Comparison of ENCODE assay signal across 22 mouse cellular contexts in the genomic region with DNA sequence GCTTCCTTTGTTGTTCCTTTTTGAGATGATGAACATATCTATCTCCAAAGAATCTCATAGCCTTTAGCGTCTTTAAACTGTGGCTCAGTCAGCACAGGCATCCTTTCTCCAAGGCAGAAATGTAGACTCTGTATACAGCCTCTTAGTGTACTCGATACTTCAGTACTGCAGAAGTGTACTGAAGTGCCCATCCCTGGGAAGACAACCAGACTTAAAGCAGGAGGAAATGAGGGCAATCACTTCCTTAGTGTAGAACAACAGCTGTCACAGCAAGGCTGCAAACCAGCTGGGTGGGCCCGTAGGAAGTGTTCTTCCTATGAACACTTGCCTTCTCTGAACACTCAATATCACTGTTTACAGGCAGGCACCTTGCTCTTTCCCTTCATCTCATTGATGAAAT.
DNase-seq lines count a peak whose midpoint lies in the region; ATAC-seq and TF ChIP-seq lines count a peak whose summit lies in the region.
"Had no signal": no experiment of that assay in that cellular context is flagged by ENCODE, and none has a peak within 500 bp of the region (broad histone marks: within the 10 kb centered on the region; RNA-seq: fewer than 3 reads in every experiment).

No protein-coding gene starts in this region.

- no peak for TF ChIP-seq POLR2A in bone marrow macrophage, adult 2 months (IDR thresholded peaks at IDR 0.05; ENCODE audit: borderline replicate concordance, low read depth, low read length)

- H3K4me1 ChIP-seq in midbrain, embryonic 11.5 days (ENCODE audit: control insufficient read depth, insufficient read depth, low read length) = no peaks in the 10 kb centered on the region
- no peaks in the 10 kb centered on the region for H3K4me1 ChIP-seq in midbrain, postnatal 0 days (ENCODE audit: insufficient read depth, low read length)
- H3K4me1 ChIP-seq in ES-E14 (ENCODE audit: control insufficient read depth in 2 of 2, insufficient read depth in 2 of 2, low read length in 2 of 2, poor library complexity in 1 of 2) = no peaks in the 10 kb centered on the region
- peaks cover 30% of the 10 kb centered on the region for H3K4me1 ChIP-seq in bone marrow macrophage, adult 2 months (ENCODE audit: control insufficient read depth, insufficient read depth, low read length)
- H3K4me1 ChIP-seq: embryonic facial prominence, embryonic 12.5 days; embryonic facial prominence, embryonic 15.5 days; hindbrain, embryonic 12.5 days; hindbrain, embryonic 15.5 days had no signal

- WGBS in midbrain, embryonic 11.5 days = 84% methylated on average over 3 of the region's 3 CpGs
- 92% methylated on average over 3 of the region's 3 CpGs for WGBS in midbrain, postnatal 0 days

- no peak overlapping the region for H3K27ac ChIP-seq in midbrain, embryonic 11.5 days (ENCODE audit: low read depth, low read length)
- no peak overlapping the region for H3K27ac ChIP-seq in midbrain, postnatal 0 days (ENCODE audit: low read depth, low read length)
- H3K27ac ChIP-seq in ES-E14 (ENCODE audit: insufficient read depth, low read depth, low read length, poor library complexity, severe bottlenecking) = no peak overlapping the region
- peak overlapping the region; percentile 70 for H3K27ac ChIP-seq in bone marrow macrophage, adult 2 months (ENCODE audit: insufficient read depth, low read depth, low read length)
- H3K27ac ChIP-seq: embryonic facial prominence, embryonic 12.5 days; embryonic facial prominence, embryonic 15.5 days; hindbrain, embryonic 12.5 days; hindbrain, embryonic 15.5 days had no signal

- no peak overlapping the region for H3K4me3 ChIP-seq in midbrain, embryonic 11.5 days (ENCODE audit: low read depth, low read length)
- H3K4me3 ChIP-seq in midbrain, postnatal 0 days (ENCODE audit: low read depth, low read length) = no peak overlapping the region
- H3K4me3 ChIP-seq in ES-E14 (ENCODE audit: insufficient read depth in 1 of 2, low read depth in 1 of 2, low read length in 2 of 2, poor library complexity in 1 of 2, severe bottlenecking in 1 of 2) = no peak overlapping the region
- no peak overlapping the region for H3K4me3 ChIP-seq in bone marrow macrophage, adult 2 months (ENCODE audit: insufficient read depth, low read length)
- H3K4me3 ChIP-seq: embryonic facial prominence, embryonic 12.5 days; embryonic facial prominence, embryonic 15.5 days; hindbrain, embryonic 12.5 days; hindbrain, embryonic 15.5 days had no signal

- no peaks in the 10 kb centered on the region for H3K36me3 ChIP-seq in midbrain, embryonic 11.5 days (ENCODE audit: control insufficient read depth, insufficient read depth, low read length)
- no peaks in the 10 kb centered on the region for H3K36me3 ChIP-seq in midbrain, postnatal 0 days (ENCODE audit: insufficient read depth, low read length)
- no peaks in the 10 kb centered on the region for H3K36me3 ChIP-seq in ES-E14 (ENCODE audit: control insufficient read depth, insufficient read depth, low read length, poor library complexity, severe bottlenecking)
- H3K36me3 ChIP-seq: embryonic facial prominence, embryonic 12.5 days; embryonic facial prominence, embryonic 15.5 days; hindbrain, embryonic 12.5 days; hindbrain, embryonic 15.5 days had no signal

- in situ Hi-C loops in ES-E14 (cut with MboI; ENCODE audit: low sequenced_read_pairs in 2 of 2, unreplicated experiment in 2 of 2) = no loop called here

- no peak overlapping the region for H3K9ac ChIP-seq in midbrain, embryonic 11.5 days (ENCODE audit: low read length)
- no peak overlapping the region for H3K9ac ChIP-seq in midbrain, postnatal 0 days (replicated peaks; ENCODE audit: low read length, poor library complexity, severe bottlenecking)
- H3K9ac ChIP-seq in ES-E14 (ENCODE audit: insufficient read depth, low read depth, low read length, poor library complexity, severe bottlenecking) = no peak overlapping the region
- H3K9ac ChIP-seq: embryonic facial prominence, embryonic 12.5 days; embryonic facial prominence, embryonic 15.5 days; forebrain, postnatal 0 days; hindbrain, embryonic 12.5 days; hindbrain, embryonic 15.5 days had no signal

- ATAC-seq in midbrain, embryonic 11.5 days (ENCODE audit: low FRiP score) = no peak
- no peak for ATAC-seq in midbrain, postnatal 0 days (ENCODE audit: low FRiP score)
- ATAC-seq: forebrain, embryonic 14.5 days; forebrain, postnatal 0 days; intestine, postnatal 0 days had no signal

- H3K4me2 ChIP-seq in midbrain, embryonic 11.5 days = no peak overlapping the region
- H3K4me2 ChIP-seq in midbrain, postnatal 0 days (ENCODE audit: low read depth, low read length, poor library complexity, severe bottlenecking) = no peak overlapping the region
- H3K4me2 ChIP-seq: embryonic facial prominence, embryonic 12.5 days; embryonic facial prominence, embryonic 15.5 days; heart, embryonic 11.5 days; hindbrain, embryonic 12.5 days; hindbrain, embryonic 15.5 days had no signal

- H3K27me3 ChIP-seq in midbrain, embryonic 11.5 days (ENCODE audit: control insufficient read depth, insufficient read depth, low read length) = no peaks in the 10 kb centered on the region
- no peaks in the 10 kb centered on the region for H3K27me3 ChIP-seq in midbrain, postnatal 0 days (ENCODE audit: insufficient read depth, low read length)
- H3K27me3 ChIP-seq: embryonic facial prominence, embryonic 12.5 days; embryonic facial prominence, embryonic 15.5 days; hindbrain, embryonic 12.5 days; hindbrain, embryonic 15.5 days had no signal

- DNase-seq in midbrain, embryonic 11.5 days (ENCODE audit: low spot score, missing footprints) = peak; percentile 76
- DNase-seq in midbrain, postnatal 0 days (ENCODE audit: low spot score) = no peak
- DNase-seq in ES-E14 (ENCODE audit: low read depth, low spot score) = peak; percentile 8
- DNase-seq in heart, adult 18-20 months = no peak
- no peak for DNase-seq in layer of hippocampus, postnatal 14 days (ENCODE audit: low spot score in 2 of 2)
- DNase-seq: adrenal gland, postnatal 10 days; adrenal gland, postnatal 36 days; cerebellum, adult 11-12 months; cerebellum, adult 8-10 months; cerebellum, postnatal 10 days; cerebellum, postnatal 36 days; forebrain, postnatal 0 days; gastrocnemius, postnatal 10 days; gastrocnemius, postnatal 36 days had no signal

- no peak for TF ChIP-seq CTCF in midbrain, postnatal 0 days (IDR thresholded peaks at IDR 0.05)
- no peak for TF ChIP-seq CTCF in bone marrow macrophage, adult 2 months (IDR thresholded peaks at IDR 0.05; ENCODE audit: low read depth, low read length)

- no peaks in the 10 kb centered on the region for H3K9me3 ChIP-seq in midbrain, embryonic 11.5 days (ENCODE audit: control insufficient read depth, low read length)
- H3K9me3 ChIP-seq in midbrain, postnatal 0 days (ENCODE audit: low read length) = no peaks in the 10 kb centered on the region
- no peaks in the 10 kb centered on the region for H3K9me3 ChIP-seq in ES-E14 (ENCODE audit: control insufficient read depth, insufficient read depth, low read depth, low read length)
- H3K9me3 ChIP-seq: embryonic facial prominence, embryonic 12.5 days; embryonic facial prominence, embryonic 15.5 days; hindbrain, embryonic 12.5 days; hindbrain, embryonic 15.5 days had no signal

TF ChIP-seq in ES-E14, 5 proteins besides CTCF, POLR2A, EP300 and RAD21:
- TF ChIP-seq MAFK (IDR thresholded peaks at IDR 0.05; ENCODE audit: insufficient read depth, low read depth, low read length) (no peak), HCFC1 (IDR thresholded peaks at IDR 0.05; ENCODE audit: borderline replicate concordance, insufficient read depth, low read length) (no peak), ZC3H11A (IDR thresholded peaks at IDR 0.05; ENCODE audit: borderline replicate concordance, low read depth, low read length) (no peak), CHD2 (IDR thresholded peaks at IDR 0.05; ENCODE audit: low read depth, low read length) (no peak), ZNF384 (IDR thresholded peaks at IDR 0.05; ENCODE audit: low read depth, low read length) (no peak)

Comparison
In these comparisons a context has a peak if more than half of its experiments do, and no peak if none do; other contexts are left out.
1. DNase-seq: peak in midbrain, embryonic 11.5 days (single experiment) and ES-E14 (single experiment); none in midbrain, postnatal 0 days (single experiment), heart, adult 18-20 months (0 of 2) and layer of hippocampus, postnatal 14 days (0 of 2).